Mouse (Mus musculus) urinary bladder, postnatal 4 days (tissue): ENCODE measurements around the gene Paox.

ENCODE experiments used
- DNase-seq, 2 experiments: peaks; one replicate each; pipeline ENCODE4 v3.0.0; 2021 to 2022; ENCODE audit warnings: low spot score in 2 of 2

Gene Paox

GRCm38 (mm10) chr7:140170863-140171262 is 55.3 kb downstream of the Paox start:
- no peak for DNase-seq

- DNase-seq, result no peak
Measured at GRCm38 (mm10) chr7:140172936-140173335, 57.3 kb downstream of the Paox start, which contains the start of gene Olfr523. Gene Olfr523 (plus strand): TSS chr7:140173217.

GRCm38 (mm10) chr7:140179176-140179575 is 63.6 kb downstream of the Paox start:
- DNase-seq, result no peak

GRCm38 (mm10) chr7:140180692-140181091 is 65.1 kb downstream of the Paox start:
- no peak for DNase-seq

GRCm38 (mm10) chr7:140184206-140184605 is 68.6 kb downstream of the Paox start:
- DNase-seq, result no peak
